Mouse (Mus musculus): Measurements from ENCODE around the gene Srf. TPM values are rescaled to one million over a fixed set of nuclear protein-coding genes. Genes with fewer than 3 reads are reported as not detected.
A peak's percentile ranks its signal among the peaks of the same experiment; 100 is the strongest.

Gene Srf
- total and polyA plus RNA-seq, 2 experiments from 2014 or later: 3.8 to 67.0 TPM

GRCm38 (mm10) chr17:46547923-46548322 lies 8.1 kb downstream of the Srf start:
- TF ChIP-seq CTCF (IDR thresholded peaks at IDR 0.05; ENCODE audit: low read depth): no peak
- DNase-seq (ENCODE audit: low spot score): no peak
- 14% methylated on average over 3 of the region's 3 CpGs for WGBS
- Histone ChIP-seq H3K9me3 (ENCODE audit: low read length) (no peaks in the 10 kb centered on the region), H3K9ac (replicated peaks; ENCODE audit: low read length) (no peak overlapping the region), H3K4me1 (ENCODE audit: insufficient read depth, low read length) (0 out of 2 replicates have a peak, but pooled peaks cover 11% of the 10 kb centered on the region), H3K36me3 (ENCODE audit: insufficient read depth, low read length) (peaks cover 39% of the 10 kb centered on the region), H3K4me3 (ENCODE audit: low read length) (no peak overlapping the region), H3K27me3 (ENCODE audit: insufficient read depth, low read length) (no peaks in the 10 kb centered on the region), H3K4me2 (ENCODE audit: low read depth, low read length) (no peak overlapping the region), H3K27ac (no peak overlapping the region)
- no peak for ATAC-seq

GRCm38 (mm10) chr17:46546995-46547394 lies 9.0 kb downstream of the Srf start:
- no peak overlapping the region for H3K27ac ChIP-seq
- ATAC-seq (no peak), DNase-seq (ENCODE audit: low spot score) (no peak)
- peak overlapping the region; percentile 85; the same call in 1 of the 2 replicates for H3K4me2 ChIP-seq (ENCODE audit: low read depth, low read length)
- H3K4me3 ChIP-seq (ENCODE audit: low read length): no peak overlapping the region
- H3K9ac ChIP-seq (replicated peaks; ENCODE audit: low read length): no peak overlapping the region
- no peaks in the 10 kb centered on the region for H3K27me3 ChIP-seq (ENCODE audit: insufficient read depth, low read length)
- TF ChIP-seq CTCF (IDR thresholded peaks at IDR 0.05; ENCODE audit: low read depth): no peak
- 0 out of 2 replicates have a peak, but pooled peaks cover 6% of the 10 kb centered on the region for H3K4me1 ChIP-seq (ENCODE audit: insufficient read depth, low read length)
- WGBS: 19% methylated on average over 8 of the region's 8 CpGs
- H3K36me3 ChIP-seq (ENCODE audit: insufficient read depth, low read length): peaks cover 41% of the 10 kb centered on the region
- H3K9me3 ChIP-seq (ENCODE audit: low read length): no peaks in the 10 kb centered on the region

DNA sequence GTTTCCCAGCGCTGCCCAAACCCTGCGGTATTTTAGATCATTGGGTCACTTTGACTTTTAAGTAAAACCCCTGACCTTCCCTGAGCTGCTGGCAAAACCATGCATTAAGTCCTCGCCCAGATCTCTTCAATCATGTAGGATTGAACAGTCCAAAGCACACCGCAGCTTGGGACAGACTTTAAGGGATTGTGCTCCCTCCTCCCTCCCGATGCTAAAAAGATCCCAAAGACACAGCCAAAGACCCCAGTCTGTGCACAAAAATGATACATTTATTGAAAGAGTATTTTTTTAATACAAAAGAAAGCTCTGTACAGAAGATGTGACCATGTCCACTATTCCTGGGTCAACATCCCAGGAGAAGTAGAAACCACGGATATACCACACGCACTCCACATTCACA lies 9.4 kb downstream of the Srf start:
- Histone ChIP-seq H3K9ac (replicated peaks; ENCODE audit: low read length) (peak overlapping the region; percentile 86), H3K27ac (peak overlapping the region; percentile 72; the same call in 1 of the 2 replicates), H3K4me1 (ENCODE audit: insufficient read depth, low read length) (0 out of 2 replicates have a peak, but pooled peaks cover 6% of the 10 kb centered on the region), H3K27me3 (ENCODE audit: insufficient read depth, low read length) (no peaks in the 10 kb centered on the region), H3K36me3 (ENCODE audit: insufficient read depth, low read length) (peaks cover 37% of the 10 kb centered on the region), H3K4me3 (ENCODE audit: low read length) (peak overlapping the region; percentile 79), H3K4me2 (ENCODE audit: low read depth, low read length) (peak overlapping the region; percentile 85), H3K9me3 (ENCODE audit: low read length) (no peaks in the 10 kb centered on the region)
- 12% methylated on average over 7 of the region's 7 CpGs for WGBS
- ATAC-seq (peak; percentile 7; the same call in 1 of the 2 replicates), DNase-seq (ENCODE audit: low spot score) (no peak)
- no peak for TF ChIP-seq CTCF (IDR thresholded peaks at IDR 0.05; ENCODE audit: low read depth)

DNA sequence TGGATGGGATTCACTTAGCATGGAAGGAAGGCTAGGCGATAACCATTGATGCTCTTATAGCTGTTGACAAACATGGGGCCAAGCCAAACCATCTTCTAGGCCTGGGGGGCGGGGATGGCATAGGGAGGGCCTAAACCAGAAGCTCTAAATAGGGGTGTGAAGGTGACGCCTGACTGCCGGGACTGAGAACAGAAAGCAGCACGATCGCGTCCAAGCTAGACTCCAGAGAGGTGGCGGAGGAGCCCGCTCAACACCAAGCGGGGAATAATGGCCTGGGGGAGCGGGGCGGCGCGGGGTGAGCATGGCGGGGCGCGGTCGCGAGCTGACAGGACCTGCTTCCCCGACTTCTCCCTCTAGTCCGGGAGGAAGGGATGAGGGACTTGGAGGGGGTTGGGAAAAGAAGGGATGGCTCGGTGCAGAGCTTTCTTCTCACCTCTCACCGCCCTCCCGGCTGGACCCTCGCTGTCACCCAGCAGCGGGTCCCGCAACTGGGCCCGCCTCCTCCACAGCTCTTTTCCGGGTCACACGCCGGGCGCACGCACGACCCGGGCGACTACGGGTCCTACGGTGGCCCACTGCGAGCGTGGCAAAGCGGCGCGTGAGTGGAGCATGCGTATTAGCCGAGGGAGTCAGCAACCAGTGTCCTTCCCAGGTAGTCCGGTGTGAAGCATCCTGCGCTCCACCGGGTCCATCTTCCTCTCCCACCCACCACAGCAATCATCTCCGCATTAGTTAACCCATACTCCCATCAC lies 10.0 kb downstream of the Srf start, which contains the start of gene Cul9:
Gene Cul9 (minus strand): TSS at position 576 of the 752 bp plus-strand sequence.
- Histone ChIP-seq H3K27me3 (ENCODE audit: insufficient read depth, low read length) (no peaks in the 10 kb centered on the region), H3K4me3 (ENCODE audit: low read length) (peak within 1 kb of the TSS; percentile 79), H3K4me2 (ENCODE audit: low read depth, low read length) (peak within 1 kb of the TSS; percentile 85), H3K36me3 (ENCODE audit: insufficient read depth, low read length) (peaks cover 36% of the 10 kb centered on the region), H3K27ac (peak within 1 kb of the TSS; percentile 72), H3K9ac (replicated peaks; ENCODE audit: low read length) (peak within 1 kb of the TSS; percentile 86), H3K4me1 (ENCODE audit: insufficient read depth, low read length) (0 out of 2 replicates have a peak, but pooled peaks cover 6% of the 10 kb centered on the region), H3K9me3 (ENCODE audit: low read length) (no peaks in the 10 kb centered on the region)
- TF ChIP-seq CTCF (IDR thresholded peaks at IDR 0.05; ENCODE audit: low read depth): no peak
- peak; percentile 93 for ATAC-seq
- DNase-seq (ENCODE audit: low spot score): peak; percentile 94
- 1% methylated on average over 43 of the region's 49 CpGs for WGBS

- peaks cover 27% of the 10 kb centered on the region for H3K36me3 ChIP-seq (ENCODE audit: insufficient read depth, low read length)
- 91% methylated on average over 12 of the region's 12 CpGs for WGBS
Measured at GRCm38 (mm10) chr17:46543661-46544060, 12.3 kb downstream of the Srf start.

GRCm38 (mm10) chr17:46525579-46526307 lies 30.2 kb downstream of the Srf start:
- 30% methylated on average over 12 of the region's 12 CpGs for WGBS
- Histone ChIP-seq H3K27ac (peak overlapping the region; percentile 12; the same call in 1 of the 2 replicates), H3K36me3 (ENCODE audit: insufficient read depth, low read length) (peaks cover 21% of the 10 kb centered on the region), H3K9ac (replicated peaks; ENCODE audit: low read length) (no peak overlapping the region), H3K4me2 (ENCODE audit: low read depth, low read length) (no peak overlapping the region), H3K4me3 (ENCODE audit: low read length) (no peak overlapping the region), H3K4me1 (ENCODE audit: insufficient read depth, low read length) (no peaks in the 10 kb centered on the region), H3K9me3 (ENCODE audit: low read length) (no peaks in the 10 kb centered on the region), H3K27me3 (ENCODE audit: insufficient read depth, low read length) (no peaks in the 10 kb centered on the region)
- DNase-seq (ENCODE audit: low spot score) (peak; percentile 85), ATAC-seq (peak; percentile 66)
- TF ChIP-seq CTCF (IDR thresholded peaks at IDR 0.05; ENCODE audit: low read depth): peak; percentile 98

More at GRCm38 (mm10) chr17:46543661-46544060, 12.3 kb downstream of the Srf start:
- Histone ChIP-seq H3K27ac (no peak overlapping the region), H3K4me2 (ENCODE audit: low read depth, low read length) (no peak overlapping the region), H3K27me3 (ENCODE audit: insufficient read depth, low read length) (no peaks in the 10 kb centered on the region), H3K4me3 (ENCODE audit: low read length) (no peak overlapping the region), H3K4me1 (ENCODE audit: insufficient read depth, low read length) (0 out of 2 replicates have a peak, but pooled peaks cover 6% of the 10 kb centered on the region), H3K9ac (replicated peaks; ENCODE audit: low read length) (no peak overlapping the region), H3K9me3 (ENCODE audit: low read length) (no peaks in the 10 kb centered on the region)
- no peak for TF ChIP-seq CTCF (IDR thresholded peaks at IDR 0.05; ENCODE audit: low read depth)
- ATAC-seq: no peak
- no peak for DNase-seq (ENCODE audit: low spot score)
